Mouse (Mus musculus): ENCODE results near the gene Taok3. TPM values are rescaled to one million over a fixed set of nuclear protein-coding genes. Genes with fewer than 3 reads are reported as not detected.
A peak's percentile ranks its signal among the peaks of the same experiment; 100 is the strongest.

The Taok3 gene
- polyA plus RNA-seq, 1 experiment from 2014 or later, result 41.8 TPM

DNA sequence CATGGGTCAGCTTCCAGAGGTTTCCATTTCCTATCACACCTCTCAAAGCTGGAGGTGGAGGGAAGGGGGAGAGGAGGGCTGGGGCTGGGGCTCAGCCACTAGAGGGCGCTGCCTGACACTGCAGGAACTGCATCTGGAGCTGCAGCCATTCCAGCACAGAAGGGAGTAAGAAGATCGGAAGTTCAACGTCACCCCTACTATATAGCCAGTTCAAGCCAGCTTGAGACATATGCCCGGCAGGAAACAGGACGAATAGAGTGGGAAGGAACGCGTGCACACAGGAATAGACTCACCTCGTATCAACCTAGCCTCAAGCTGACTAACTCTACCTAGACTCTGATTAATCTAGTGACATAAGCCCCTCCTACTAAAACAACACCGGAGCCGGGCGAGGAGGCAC lies 187.8 kb downstream of the Taok3 start:
- Histone ChIP-seq H3K4me2 (ENCODE audit: low read depth, low read length) (no peak overlapping the region), H3K27ac (ENCODE audit: low read length) (no peak overlapping the region), H3K4me3 (ENCODE audit: low read depth, low read length) (no peak overlapping the region), H3K9ac (ENCODE audit: low read depth, low read length) (no peak overlapping the region), H3K9me3 (replicated peaks; ENCODE audit: control insufficient read depth, low read length) (no peaks in the 10 kb centered on the region), H3K27me3 (ENCODE audit: control insufficient read depth, insufficient read depth, low read depth, low read length) (no peaks in the 10 kb centered on the region), H3K36me3 (ENCODE audit: control insufficient read depth, insufficient read depth) (no peaks in the 10 kb centered on the region), H3K4me1 (ENCODE audit: control insufficient read depth, low read depth, low read length) (no peaks in the 10 kb centered on the region; the same call in 1 of the 2 replicates)
- WGBS (ENCODE audit: insufficient replicate concordance), result 15% methylated on average over 11 of the region's 11 CpGs
- ATAC-seq (ENCODE audit: low read depth), result peak; percentile 45; the same call in 1 of the 2 replicates

DNA sequence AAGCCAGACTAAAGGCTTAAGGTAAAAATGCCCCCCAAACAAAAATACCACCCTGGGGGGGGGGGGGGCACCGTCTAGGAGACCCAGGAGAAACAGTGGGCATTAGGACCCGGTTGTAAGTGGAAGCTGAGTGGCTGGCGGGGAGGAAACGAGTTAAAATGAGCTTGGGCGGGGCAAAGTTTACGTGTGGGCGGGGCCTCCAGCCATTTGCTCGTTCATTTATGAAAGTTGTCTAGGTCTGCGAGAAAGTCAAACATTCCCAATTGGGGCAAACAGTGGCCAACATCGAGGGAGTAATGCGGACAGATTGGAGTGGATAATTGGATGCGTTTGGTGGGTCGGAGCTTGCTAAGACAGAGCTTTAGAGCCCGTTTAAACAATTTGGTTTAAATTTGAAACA lies 193.5 kb downstream of the Taok3 start:
- peak overlapping the region; percentile 41 for H3K4me2 ChIP-seq (ENCODE audit: low read depth, low read length)
- peaks cover under 1% of the 10 kb centered on the region; the same call in 1 of the 2 replicates for H3K4me1 ChIP-seq (ENCODE audit: control insufficient read depth, low read depth, low read length)
- H3K9me3 ChIP-seq (replicated peaks; ENCODE audit: control insufficient read depth, low read length), result no peaks in the 10 kb centered on the region
- no peaks in the 10 kb centered on the region for H3K36me3 ChIP-seq (ENCODE audit: control insufficient read depth, insufficient read depth)
- no peak overlapping the region for H3K27ac ChIP-seq (ENCODE audit: low read length)
- 18% methylated on average over 14 of the region's 14 CpGs for WGBS (ENCODE audit: insufficient replicate concordance)
- peaks cover 18% of the 10 kb centered on the region for H3K27me3 ChIP-seq (ENCODE audit: control insufficient read depth, insufficient read depth, low read depth, low read length)
- H3K9ac ChIP-seq (ENCODE audit: low read depth, low read length), result no peak overlapping the region
- ATAC-seq (ENCODE audit: low read depth), result no peak
- H3K4me3 ChIP-seq (ENCODE audit: low read depth, low read length), result peak overlapping the region; percentile 20

DNA sequence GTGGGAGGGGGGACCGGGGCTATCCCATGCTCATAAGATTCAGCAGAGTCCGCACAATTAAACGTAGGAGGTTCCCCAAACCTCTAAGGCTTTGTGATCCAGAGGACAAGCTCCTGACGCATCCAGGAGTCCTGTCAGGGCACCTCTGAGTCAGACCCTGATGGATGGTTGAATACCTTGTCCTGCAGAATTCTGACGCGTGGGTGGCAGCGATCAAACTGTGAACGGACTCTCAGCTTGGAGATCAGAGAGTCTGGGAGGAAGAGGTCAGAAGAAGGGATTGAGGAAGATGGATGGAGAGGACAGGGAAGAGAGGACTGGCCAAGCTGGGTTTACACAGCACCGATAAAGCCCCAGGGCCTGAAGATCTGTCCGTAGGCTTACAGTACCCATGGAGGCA lies 194.0 kb downstream of the Taok3 start:
- Histone ChIP-seq H3K9me3 (replicated peaks; ENCODE audit: control insufficient read depth, low read length) (no peaks in the 10 kb centered on the region), H3K27ac (ENCODE audit: low read length) (no peak overlapping the region), H3K4me2 (ENCODE audit: low read depth, low read length) (peak overlapping the region; percentile 41), H3K4me3 (ENCODE audit: low read depth, low read length) (peak overlapping the region; percentile 20), H3K36me3 (ENCODE audit: control insufficient read depth, insufficient read depth) (no peaks in the 10 kb centered on the region), H3K27me3 (ENCODE audit: control insufficient read depth, insufficient read depth, low read depth, low read length) (peaks cover 23% of the 10 kb centered on the region), H3K9ac (ENCODE audit: low read depth, low read length) (no peak overlapping the region), H3K4me1 (ENCODE audit: control insufficient read depth, low read depth, low read length) (peaks cover 2% of the 10 kb centered on the region)
- WGBS (ENCODE audit: insufficient replicate concordance), result 34% methylated on average over 10 of the region's 10 CpGs
- ATAC-seq (ENCODE audit: low read depth), result no peak

DNA sequence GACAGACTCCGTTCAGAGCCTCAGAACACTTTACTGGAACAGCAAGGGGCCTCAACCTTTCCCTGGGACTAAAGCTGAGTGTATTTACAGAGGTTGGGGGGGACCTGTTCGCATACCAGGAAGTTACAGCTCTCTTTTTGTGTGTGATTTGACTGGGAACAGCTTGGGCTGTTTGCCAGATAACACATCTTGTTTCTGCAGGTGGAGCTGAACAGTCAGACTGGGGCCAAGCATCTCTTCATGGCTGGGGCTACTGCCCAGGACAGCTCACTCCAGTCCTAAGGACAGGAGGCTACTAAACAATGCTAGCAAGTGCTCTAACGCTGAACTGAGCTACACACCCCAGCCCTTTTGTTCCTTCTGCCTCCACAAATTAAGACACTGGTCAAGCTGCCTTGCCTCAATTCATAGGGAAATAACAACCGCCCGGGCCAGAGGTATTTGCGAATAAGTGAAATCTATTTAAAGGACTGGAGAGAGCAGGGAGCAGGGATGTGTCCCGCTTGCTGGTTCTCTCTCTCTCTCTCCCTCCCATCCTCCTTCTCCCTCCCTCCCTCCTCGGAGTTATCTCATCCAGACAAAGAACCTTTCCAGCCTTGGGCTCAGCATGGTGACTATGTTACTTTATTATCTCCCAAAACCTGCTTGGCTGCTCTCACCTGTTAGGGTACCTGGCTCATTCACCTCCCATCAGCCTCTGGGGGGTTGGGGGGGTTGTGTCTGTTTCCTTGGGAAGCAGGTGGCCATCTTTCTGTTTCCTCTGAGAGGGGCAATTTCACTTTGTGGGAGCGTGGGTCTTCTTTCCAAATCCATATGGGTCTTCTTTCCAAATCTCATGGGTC lies 194.9 kb downstream of the Taok3 start:
- Histone ChIP-seq H3K9ac (ENCODE audit: low read depth, low read length) (no peak overlapping the region), H3K4me2 (ENCODE audit: low read depth, low read length) (no peak overlapping the region), H3K27ac (ENCODE audit: low read length) (no peak overlapping the region), H3K4me1 (ENCODE audit: control insufficient read depth, low read depth, low read length) (peaks cover 2% of the 10 kb centered on the region), H3K9me3 (replicated peaks; ENCODE audit: control insufficient read depth, low read length) (no peaks in the 10 kb centered on the region), H3K27me3 (ENCODE audit: control insufficient read depth, insufficient read depth, low read depth, low read length) (peaks cover 32% of the 10 kb centered on the region), H3K4me3 (ENCODE audit: low read depth, low read length) (no peak overlapping the region), H3K36me3 (ENCODE audit: control insufficient read depth, insufficient read depth) (no peaks in the 10 kb centered on the region)
- no peak for ATAC-seq (ENCODE audit: low read depth)
- 31% methylated on average over 9 of the region's 9 CpGs for WGBS (ENCODE audit: insufficient replicate concordance)

DNA sequence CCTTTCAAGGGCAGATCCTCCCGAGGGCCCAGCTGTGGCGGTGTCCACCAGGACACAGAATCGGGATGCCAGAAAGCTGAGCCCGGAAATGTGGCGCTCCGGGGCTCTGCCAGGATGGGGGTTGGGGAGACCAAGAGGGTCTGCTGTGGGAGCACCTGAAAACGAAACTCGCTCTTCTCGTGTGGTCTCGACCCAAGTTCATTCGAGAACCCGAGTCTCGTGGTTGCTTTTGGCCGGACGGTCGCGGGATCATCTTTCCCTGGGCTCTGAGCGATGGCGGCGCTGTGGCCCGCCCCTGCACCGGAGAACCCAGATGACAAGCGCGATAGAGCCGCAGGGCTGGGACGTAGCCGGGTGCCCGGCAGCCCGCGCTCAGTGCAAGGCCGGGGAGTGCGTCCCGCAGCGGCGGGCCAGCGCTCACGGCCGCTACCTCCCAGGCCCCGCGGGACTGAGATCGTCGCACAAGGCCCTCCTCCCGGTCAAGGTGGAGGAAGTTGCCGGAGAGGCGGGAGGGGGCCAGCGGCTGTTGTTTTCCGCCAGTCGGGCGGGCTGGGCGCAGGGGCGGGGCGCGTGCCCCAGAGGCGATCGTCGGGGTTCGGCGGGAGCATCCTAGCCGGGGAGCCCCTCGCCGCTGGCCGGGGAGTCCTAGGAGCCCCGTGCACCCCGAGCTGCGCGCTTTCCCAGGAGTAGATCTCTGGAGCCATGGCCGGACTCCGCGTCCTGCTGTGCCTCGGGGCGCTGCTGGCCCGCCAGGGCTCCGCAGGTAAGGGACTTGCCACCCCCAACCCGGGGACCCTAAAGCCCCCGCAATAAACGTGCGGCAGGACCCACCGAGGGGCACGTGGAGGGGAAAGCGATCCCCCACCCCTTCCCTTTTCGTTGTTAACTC lies 199.1 kb downstream of the Taok3 start, which contains the start of gene Vsig10:
TSS of gene Vsig10 (plus strand) at position 343 of the 889 bp plus-strand sequence.
- under 1% methylated on average over 81 of the region's 81 CpGs for WGBS (ENCODE audit: insufficient replicate concordance)
- peaks cover 49% of the 10 kb centered on the region for H3K27me3 ChIP-seq (ENCODE audit: control insufficient read depth, insufficient read depth, low read depth, low read length)
- H3K4me2 ChIP-seq (ENCODE audit: low read depth, low read length), result peak within 1 kb of the TSS; percentile 77
- peaks cover 2% of the 10 kb centered on the region; the same call in 1 of the 2 replicates for H3K4me1 ChIP-seq (ENCODE audit: control insufficient read depth, low read depth, low read length)
- H3K36me3 ChIP-seq (ENCODE audit: control insufficient read depth, insufficient read depth), result no peaks in the 10 kb centered on the region
- H3K27ac ChIP-seq (ENCODE audit: low read length), result no peak within 1 kb of the TSS
- no peaks in the 10 kb centered on the region for H3K9me3 ChIP-seq (replicated peaks; ENCODE audit: control insufficient read depth, low read length)
- ATAC-seq (ENCODE audit: low read depth), result peak; percentile 73
- H3K4me3 ChIP-seq (ENCODE audit: low read depth, low read length), result peak within 1 kb of the TSS; percentile 65
- H3K9ac ChIP-seq (ENCODE audit: low read depth, low read length), result peak within 1 kb of the TSS; percentile 63

DNA sequence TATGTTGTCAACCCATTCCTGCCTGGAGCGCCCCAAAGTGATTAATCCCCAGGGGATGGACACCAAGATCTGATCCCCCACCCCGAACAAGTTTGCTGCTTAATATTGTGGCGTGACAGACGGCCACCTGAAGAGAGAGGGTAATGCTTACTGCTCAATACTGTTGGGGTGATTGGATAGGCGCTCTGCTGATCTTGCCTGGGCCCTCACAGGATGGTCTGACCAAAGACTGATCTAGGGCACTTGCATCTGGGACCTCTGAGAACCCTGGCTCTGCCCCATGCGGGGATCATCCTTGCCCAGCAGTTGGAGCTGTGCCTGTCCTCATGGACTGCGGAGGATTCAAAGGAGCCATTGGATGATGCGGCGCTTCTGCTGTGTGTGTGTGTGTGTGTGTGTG lies 203.8 kb downstream of the Taok3 start:
- ATAC-seq (ENCODE audit: low read depth), result no peak
- H3K9me3 ChIP-seq (replicated peaks; ENCODE audit: control insufficient read depth, low read length), result no peaks in the 10 kb centered on the region
- peaks cover 28% of the 10 kb centered on the region for H3K27me3 ChIP-seq (ENCODE audit: control insufficient read depth, insufficient read depth, low read depth, low read length)
- H3K27ac ChIP-seq (ENCODE audit: low read length), result no peak overlapping the region
- H3K36me3 ChIP-seq (ENCODE audit: control insufficient read depth, insufficient read depth), result no peaks in the 10 kb centered on the region
- WGBS (ENCODE audit: insufficient replicate concordance), result 67% methylated on average over 9 of the region's 9 CpGs
- H3K4me2 ChIP-seq (ENCODE audit: low read depth, low read length), result no peak overlapping the region
- no peak overlapping the region for H3K4me3 ChIP-seq (ENCODE audit: low read depth, low read length)
- no peak overlapping the region for H3K9ac ChIP-seq (ENCODE audit: low read depth, low read length)
- no peaks in the 10 kb centered on the region; the same call in 1 of the 2 replicates for H3K4me1 ChIP-seq (ENCODE audit: control insufficient read depth, low read depth, low read length)

Other genes with a start within 250 kb of the Taok3 start
- gene Suds3, start 4.0 kb upstream of the Taok3 start, polyA plus RNA-seq (2015; fragmentation: Nextera tagmentation; extraction: Ambion mirVana), result 24.1 and 26.6 TPM in 2 replicates
- gene Pebp1, start 167.5 kb downstream of the Taok3 start, polyA plus RNA-seq (2015; fragmentation: Nextera tagmentation; extraction: Ambion mirVana), result 174 and 183 TPM in 2 replicates
- gene Vsig10, start 199.0 kb downstream of the Taok3 start, polyA plus RNA-seq (2015; fragmentation: Nextera tagmentation; extraction: Ambion mirVana), result 1.5 and 1.8 TPM in 2 replicates
- gene Wsb2, start 237.2 kb downstream of the Taok3 start, polyA plus RNA-seq (2015; fragmentation: Nextera tagmentation; extraction: Ambion mirVana), result 16.8 and 20.5 TPM in 2 replicates